Mouse (Mus musculus) heart, embryonic 16.5 days (tissue): ENCODE results near the gene Hist1h2ai. TPM values are rescaled to one million over a fixed set of nuclear protein-coding genes. Genes with fewer than 3 reads are reported as not detected.
"Not testable (repeated sequence)": the region's sequence is repeated elsewhere in the genome, so short reads cannot be mapped to it uniquely, and the experiment has no call there.

Experiments
- ATAC-seq: fragments of 200-750 bp; cut with Nextera tagmentation; replicated peaks from 2 replicates; pipeline ENCODE4 v1.8.0; 2017; ENCODE audit warnings: moderate number of reproducible peaks; ENCODE audit not compliant: insufficient read depth, low FRiP score; ENCODE audit errors: extremely low read depth
- H3K27ac ChIP-seq: fragments of 300-500 bp; sonication (generic); 2 replicates; pipeline ENCODE4 v1.5.1; 2014; ENCODE audit warnings: mild to moderate bottlenecking, low read length, control low read depth, moderate library complexity
- H3K27me3 ChIP-seq: fragments of 300-500 bp; sonication (generic); 2 replicates; pipeline ENCODE4 v1.6.1; 2014; ENCODE audit warnings: low read length, mixed read lengths; ENCODE audit not compliant: control insufficient read depth, insufficient read depth
- H3K36me3 ChIP-seq: fragments of 300-500 bp; sonication (generic); 2 replicates; pipeline ENCODE4 v1.6.1; 2014; ENCODE audit not compliant: control insufficient read depth, insufficient read depth
- H3K4me1 ChIP-seq: fragments of 300-500 bp; sonication (generic); 2 replicates; pipeline ENCODE4 v1.6.1; 2014; ENCODE audit warnings: low read length, mixed read lengths; ENCODE audit not compliant: control insufficient read depth, insufficient read depth
- H3K4me2 ChIP-seq: fragments of 300-500 bp; sonication (generic); 2 replicates; pipeline ENCODE4 v1.6.1; 2014; ENCODE audit warnings: low read depth, mild to moderate bottlenecking, control low read depth, low read length
- H3K4me3 ChIP-seq: fragments of 300-500 bp; sonication (generic); 2 replicates; pipeline ENCODE4 v1.5.1; 2014; ENCODE audit warnings: mild to moderate bottlenecking, control low read depth, low read length
- H3K9ac ChIP-seq: fragments of 300-500 bp; sonication (generic); 2 replicates; pipeline ENCODE4 v1.6.1; 2014; ENCODE audit warnings: low read length, control low read depth
- H3K9me3 ChIP-seq: fragments of 300-500 bp; sonication (generic); replicated peaks from 2 replicates; pipeline ENCODE4 v1.6.1; 2016; ENCODE audit warnings: low read length; ENCODE audit not compliant: control insufficient read depth
- WGBS: fragments of 180-500 bp; shearing (Covaris S2); extraction: QIAGEN DNeasy Blood & Tissue Kit; methylation state at CpG from one replicate; pipeline ENCODE4 v1.1.7; 2014; 5-methylcytosine and 5-hydroxymethylcytosine counted together
- polyA plus RNA-seq: library from polyadenylated mRNA; unstranded; fragments of >200 nt; fragmentation: Nextera tagmentation; extraction: Ambion mirVana; gene quantifications from 2 replicates; pipeline ENCODE4 v1.2.1, GENCODE M21; 2015

The Hist1h2ai gene
- polyA plus RNA-seq, 1 experiment from 2014 or later = 4.3 TPM

DNA sequence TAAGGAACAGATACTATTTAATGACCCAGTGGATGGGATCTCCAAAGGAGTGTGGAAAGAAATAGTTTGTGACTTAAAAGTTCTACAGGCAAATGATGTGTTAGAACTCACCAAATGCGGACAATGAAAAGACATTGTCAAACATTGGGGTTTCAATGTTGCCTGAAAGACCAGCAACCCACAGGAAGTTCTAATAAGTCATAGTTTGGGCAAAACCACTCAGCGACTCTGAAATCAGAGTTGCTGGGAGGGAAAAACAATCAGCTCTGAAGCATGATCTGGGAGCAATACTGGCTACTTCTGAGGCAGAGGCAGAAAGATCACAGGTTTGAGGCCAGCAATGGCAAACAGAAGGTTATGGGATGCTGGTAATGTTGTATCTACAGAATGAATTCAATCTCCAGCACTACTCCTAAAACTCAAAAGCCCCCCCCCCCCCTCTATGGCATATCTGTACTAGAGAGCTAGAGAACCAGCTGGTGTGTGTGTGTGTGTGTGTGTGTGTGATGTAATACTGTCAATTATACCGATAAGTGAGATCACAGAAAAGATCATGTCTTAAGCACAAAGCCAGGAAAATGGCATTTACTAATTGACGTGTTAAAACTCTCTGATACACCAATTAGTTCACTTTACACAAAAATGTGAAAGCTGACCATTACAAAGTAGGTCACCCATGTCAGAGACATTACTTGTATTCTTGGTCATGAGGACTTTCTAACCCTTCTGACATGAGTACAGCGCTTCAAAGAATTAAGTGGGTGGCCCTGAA is 33.4 kb downstream of the Hist1h2ai start:
- Histone ChIP-seq H3K27ac (peak overlapping the region; percentile 41), H3K9me3 (no peaks in the 10 kb centered on the region), H3K9ac (peak overlapping the region; percentile 72), H3K36me3 (no peaks in the 10 kb centered on the region), H3K4me1 (peaks cover 15% of the 10 kb centered on the region), H3K4me2 (peak overlapping the region; percentile 74), H3K27me3 (no peaks in the 10 kb centered on the region), H3K4me3 (peak overlapping the region; percentile 54)
- WGBS = 11% methylated on average over 5 of the region's 5 CpGs
- no peak for ATAC-seq

DNA sequence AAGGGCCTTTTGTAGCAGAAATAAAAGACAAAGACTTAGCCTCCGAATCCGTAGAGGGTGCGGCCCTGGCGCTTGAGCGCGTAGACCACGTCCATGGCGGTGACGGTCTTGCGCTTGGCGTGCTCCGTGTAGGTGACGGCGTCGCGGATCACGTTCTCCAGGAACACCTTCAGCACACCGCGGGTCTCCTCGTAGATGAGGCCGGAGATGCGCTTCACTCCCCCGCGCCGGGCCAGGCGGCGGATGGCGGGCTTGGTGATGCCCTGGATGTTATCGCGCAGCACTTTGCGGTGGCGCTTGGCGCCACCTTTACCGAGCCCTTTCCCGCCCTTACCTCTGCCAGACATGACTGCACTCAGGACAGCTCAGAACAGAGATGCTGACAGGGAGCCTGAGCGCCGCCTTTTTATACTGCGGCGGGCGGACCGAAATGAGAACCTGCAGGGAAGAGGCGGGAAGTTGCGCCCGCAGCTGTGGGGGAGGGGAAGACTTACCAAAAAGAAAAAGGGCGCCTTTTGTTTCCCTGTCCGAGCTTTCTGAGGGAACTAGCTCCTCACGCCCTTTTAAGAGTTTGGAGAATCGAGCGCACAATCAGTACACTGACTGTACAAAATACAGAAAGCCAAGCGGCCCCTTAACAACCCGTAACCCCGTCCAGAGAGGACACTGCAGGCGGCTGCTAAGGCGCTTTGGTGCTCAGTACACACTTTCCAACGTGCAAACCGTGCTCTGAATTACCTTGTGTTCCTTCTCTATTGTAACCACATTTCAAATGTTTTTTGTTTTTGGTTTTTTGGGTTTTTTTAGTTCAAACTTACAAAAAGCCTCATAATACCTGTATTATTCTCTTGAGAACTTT is 34.2 kb downstream of the Hist1h2ai start, which contains the start of gene Hist1h4k:
Gene Hist1h4k (minus strand): TSS at position 347 of the 859 bp plus-strand sequence.
- Histone ChIP-seq H3K27ac (peak within 1 kb of the TSS; percentile 85), H3K4me2 (peak within 1 kb of the TSS; percentile 74), H3K9ac (peak within 1 kb of the TSS; percentile 72), H3K4me1 (peaks cover 17% of the 10 kb centered on the region), H3K4me3 (peak within 1 kb of the TSS; percentile 54)
- not testable (repeated sequence) for H3K27me3 ChIP-seq, H3K36me3 ChIP-seq, H3K9me3 ChIP-seq
- ATAC-seq = peak; percentile 77
- under 1% methylated on average over 40 of the region's 56 CpGs for WGBS

DNA sequence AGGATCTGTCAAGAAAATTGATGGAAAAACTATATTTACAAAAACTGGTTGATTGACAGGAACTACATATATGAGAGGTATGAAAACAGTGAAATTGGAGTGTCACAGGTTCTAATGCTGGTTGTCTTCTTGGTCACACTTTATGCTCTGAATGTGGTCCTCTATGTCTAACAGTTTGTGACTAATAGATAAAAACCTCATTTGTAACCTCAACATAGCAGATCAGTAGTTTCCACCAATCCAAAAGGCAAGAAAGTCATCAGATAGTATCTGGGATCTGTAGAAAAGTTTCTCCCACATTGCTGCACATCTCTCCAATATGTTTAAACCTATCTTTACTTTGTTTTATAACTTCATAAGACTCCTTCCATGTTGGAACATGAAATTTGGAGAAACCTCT is 35.2 kb downstream of the Hist1h2ai start:
- Histone ChIP-seq H3K4me3 (no peak overlapping the region), H3K9ac (peak overlapping the region; percentile 29; the same call in 1 of the 2 replicates), H3K27me3 (no peaks in the 10 kb centered on the region), H3K9me3 (no peaks in the 10 kb centered on the region), H3K4me1 (peaks cover 17% of the 10 kb centered on the region), H3K36me3 (no peaks in the 10 kb centered on the region), H3K27ac (peak overlapping the region; percentile 41; the same call in 1 of the 2 replicates), H3K4me2 (no peak overlapping the region)
- ATAC-seq = no peak

DNA sequence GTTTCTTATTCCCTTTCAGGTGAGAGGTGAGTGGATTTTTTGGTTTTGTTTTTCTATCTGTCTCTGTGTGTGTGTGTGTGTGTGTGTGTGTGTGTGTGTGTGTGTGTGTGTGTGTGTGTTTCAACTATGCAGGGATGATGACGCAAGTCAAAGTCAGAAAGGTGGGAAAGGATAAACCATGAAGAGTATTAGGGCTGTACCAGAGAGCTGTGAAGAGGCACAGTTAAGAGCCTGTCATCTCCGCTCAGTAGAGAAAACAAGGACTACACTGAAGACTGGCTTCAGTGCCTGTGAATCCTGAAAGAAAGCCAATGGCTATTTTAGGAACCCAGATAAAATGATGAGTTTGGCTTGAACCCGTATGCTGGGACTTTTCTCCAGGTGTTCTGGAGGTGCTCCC is 35.6 kb downstream of the Hist1h2ai start:
- WGBS = 40% methylated on average over 3 of the region's 3 CpGs
- H3K9ac ChIP-seq = no peak overlapping the region; the same call in 1 of the 2 replicates
- H3K4me1 ChIP-seq = peaks cover 17% of the 10 kb centered on the region
- H3K27ac ChIP-seq = peak overlapping the region; percentile 41
- H3K9me3 ChIP-seq = no peaks in the 10 kb centered on the region
- H3K4me3 ChIP-seq = no peak overlapping the region
- H3K27me3 ChIP-seq = no peaks in the 10 kb centered on the region
- peak overlapping the region; percentile 71; the same call in 1 of the 2 replicates for H3K4me2 ChIP-seq
- ATAC-seq = no peak
- H3K36me3 ChIP-seq = no peaks in the 10 kb centered on the region

DNA sequence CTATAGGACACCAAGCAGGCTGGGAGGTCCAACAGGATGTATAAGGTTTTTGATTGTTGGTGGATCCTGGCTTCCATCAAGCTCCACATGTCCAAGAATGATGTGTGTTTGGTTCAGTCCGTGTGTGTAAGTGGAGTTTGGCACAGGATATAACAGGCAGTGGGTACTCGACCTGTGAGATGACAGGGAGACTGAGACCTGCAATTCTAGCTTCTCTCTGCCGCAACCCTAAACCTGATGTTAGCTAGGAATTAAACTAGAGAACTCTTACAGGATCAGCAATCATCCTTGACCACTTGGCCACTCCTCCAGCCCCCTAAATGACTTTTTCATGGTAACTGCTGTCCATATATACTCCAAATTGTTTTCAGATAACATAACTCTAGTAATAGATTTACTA is 36.1 kb downstream of the Hist1h2ai start:
- peak overlapping the region; percentile 41 for H3K27ac ChIP-seq
- H3K9ac ChIP-seq = peak overlapping the region; percentile 74; the same call in 1 of the 2 replicates
- H3K27me3 ChIP-seq = no peaks in the 10 kb centered on the region
- peak overlapping the region; percentile 71; the same call in 1 of the 2 replicates for H3K4me2 ChIP-seq
- H3K4me3 ChIP-seq = no peak overlapping the region
- ATAC-seq = no peak
- no peaks in the 10 kb centered on the region for H3K36me3 ChIP-seq
- H3K4me1 ChIP-seq = peaks cover 17% of the 10 kb centered on the region
- no peaks in the 10 kb centered on the region for H3K9me3 ChIP-seq
- WGBS = 35% methylated on average over 3 of the region's 3 CpGs

DNA sequence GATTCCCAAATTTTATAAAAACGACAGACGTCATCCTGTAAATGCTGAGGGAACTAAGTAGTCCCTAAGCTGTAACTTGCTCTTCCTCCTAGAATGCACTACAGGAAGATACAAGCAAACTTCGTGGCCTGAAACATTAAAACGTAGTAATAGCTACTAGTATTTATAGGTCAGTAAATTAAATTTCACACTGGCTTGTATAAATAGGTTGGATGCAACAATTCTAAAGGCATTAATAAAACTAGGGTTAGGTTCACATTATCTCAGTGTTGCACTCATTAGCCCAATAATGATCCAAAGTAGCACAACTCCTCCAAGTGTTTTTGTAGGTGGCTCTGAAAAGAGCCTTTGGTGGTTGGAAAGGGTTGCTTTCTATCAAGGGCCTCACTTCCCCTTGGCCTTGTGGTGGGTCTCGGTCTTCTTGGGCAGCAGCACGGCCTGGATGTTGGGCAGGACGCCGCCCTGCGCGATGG is 36.9 kb downstream of the Hist1h2ai start:
- Histone ChIP-seq H3K4me3 (peak overlapping the region; percentile 59), H3K36me3 (no peaks in the 10 kb centered on the region), H3K4me1 (peaks cover 15% of the 10 kb centered on the region), H3K27me3 (no peaks in the 10 kb centered on the region), H3K9me3 (no peaks in the 10 kb centered on the region), H3K9ac (peak overlapping the region; percentile 74), H3K4me2 (peak overlapping the region; percentile 71), H3K27ac (peak overlapping the region; percentile 92)
- WGBS = 5% methylated on average over 10 of the region's 10 CpGs
- ATAC-seq = no peak

DNA sequence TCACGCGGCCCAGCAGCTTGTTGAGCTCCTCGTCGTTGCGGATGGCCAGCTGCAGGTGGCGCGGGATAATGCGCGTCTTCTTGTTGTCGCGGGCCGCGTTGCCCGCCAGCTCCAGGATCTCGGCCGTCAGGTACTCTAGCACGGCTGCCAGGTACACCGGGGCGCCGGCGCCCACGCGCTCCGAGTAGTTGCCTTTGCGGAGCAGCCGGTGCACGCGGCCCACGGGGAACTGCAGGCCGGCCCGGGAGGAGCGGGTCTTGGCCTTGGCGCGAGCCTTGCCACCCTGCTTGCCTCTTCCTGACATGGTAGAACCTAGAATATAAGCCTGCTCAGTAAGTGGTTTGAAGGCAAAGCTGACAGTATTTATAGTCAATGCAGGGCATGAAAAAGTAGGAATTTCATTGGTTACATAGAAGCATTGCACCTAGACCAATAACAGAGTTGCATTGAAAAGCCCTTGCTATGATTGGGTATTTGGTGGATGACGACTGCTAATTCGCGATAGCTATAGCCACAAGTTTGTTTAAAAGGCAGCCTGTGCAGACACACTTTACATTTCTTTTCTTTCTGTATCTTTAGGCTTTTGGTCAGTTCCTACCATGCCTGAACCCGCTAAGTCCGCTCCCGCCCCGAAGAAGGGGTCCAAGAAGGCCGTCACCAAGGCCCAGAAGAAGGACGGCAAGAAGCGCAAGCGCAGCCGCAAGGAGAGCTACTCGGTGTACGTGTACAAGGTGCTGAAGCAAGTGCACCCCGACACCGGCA is 37.5 kb downstream of the Hist1h2ai start, which contains the start of the genes Hist1h2ak and Hist1h2bn:
Gene Hist1h2ak (minus strand): TSS at position 304 of the 762 bp plus-strand sequence.
Gene Hist1h2bn (plus strand): TSS at position 600 of the 762 bp plus-strand sequence.
- not testable (repeated sequence) for H3K27me3 ChIP-seq, H3K9me3 ChIP-seq, H3K36me3 ChIP-seq
- peak within 1 kb of the TSS; percentile 59 for H3K4me3 ChIP-seq
- WGBS = under 1% methylated on average over 35 of the region's 50 CpGs
- peak within 1 kb of the TSS; percentile 75 for H3K9ac ChIP-seq
- peak within 1 kb of the TSS; percentile 92 for H3K27ac ChIP-seq
- peak within 1 kb of the TSS; percentile 71 for H3K4me2 ChIP-seq
- ATAC-seq = peak; percentile 90
- peaks cover 15% of the 10 kb centered on the region for H3K4me1 ChIP-seq

DNA sequence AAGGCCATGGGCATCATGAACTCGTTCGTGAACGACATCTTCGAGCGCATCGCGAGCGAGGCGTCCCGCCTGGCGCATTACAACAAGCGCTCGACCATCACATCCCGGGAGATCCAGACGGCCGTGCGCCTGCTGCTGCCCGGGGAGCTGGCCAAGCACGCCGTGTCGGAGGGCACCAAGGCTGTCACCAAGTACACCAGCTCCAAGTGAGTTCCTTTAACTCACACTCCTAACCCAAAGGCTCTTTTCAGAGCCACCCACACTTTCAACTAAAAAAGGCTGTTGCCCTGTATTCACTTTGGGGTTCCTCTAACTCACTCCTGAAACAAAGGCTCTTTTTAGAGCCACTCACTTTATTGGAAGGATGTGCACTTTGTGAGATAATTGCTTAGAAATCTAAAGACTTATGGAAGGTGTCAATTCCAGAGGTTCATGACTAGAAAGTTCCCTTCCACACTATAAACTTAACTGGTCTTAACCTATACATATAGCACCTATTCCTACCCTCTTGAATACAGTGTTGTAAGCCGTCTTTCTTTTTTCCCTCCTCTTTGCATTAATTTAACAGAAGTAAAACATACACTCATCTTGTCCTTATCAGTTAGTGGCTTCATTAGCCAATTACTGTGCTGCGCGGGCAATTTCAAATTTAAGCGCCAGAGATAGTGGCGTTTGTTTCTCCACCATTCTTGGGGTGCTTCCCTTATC is 38.2 kb downstream of the Hist1h2ai start:
- H3K27ac ChIP-seq = peak overlapping the region; percentile 92
- H3K27me3 ChIP-seq, H3K36me3 ChIP-seq, H3K9me3 ChIP-seq: not testable (repeated sequence)
- under 1% methylated on average over 22 of the region's 26 CpGs for WGBS
- H3K4me2 ChIP-seq = peak overlapping the region; percentile 71
- peak; percentile 5 for ATAC-seq
- H3K9ac ChIP-seq = peak overlapping the region; percentile 75
- peaks cover 13% of the 10 kb centered on the region for H3K4me1 ChIP-seq
- peak overlapping the region; percentile 59 for H3K4me3 ChIP-seq
